ENCODE assay signal across 24 mouse cellular contexts in the genomic region with DNA sequence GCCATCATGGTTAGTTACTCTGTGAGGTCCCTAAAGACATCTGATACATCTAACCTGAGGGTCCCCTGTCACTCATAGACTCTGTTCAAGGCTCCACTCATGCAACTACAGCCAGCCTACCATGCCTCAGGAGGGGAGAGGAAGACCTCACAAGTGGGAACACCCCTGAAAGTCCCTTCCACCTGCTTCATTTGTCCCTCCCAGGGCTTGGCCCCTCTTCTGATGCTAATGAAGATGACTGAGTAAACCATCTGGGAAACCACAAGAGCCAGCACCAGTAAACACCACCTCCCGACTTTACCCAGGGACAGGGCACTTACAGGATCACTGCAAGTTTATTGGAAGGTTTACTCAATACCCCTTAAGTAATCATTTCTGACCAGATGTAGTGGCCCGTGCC.
DNase-seq lines count a peak whose midpoint lies in the region; ATAC-seq lines count a peak whose summit lies in the region.
"Had no signal": no experiment of that assay in that cellular context is flagged by ENCODE, and none has a peak within 500 bp of the region (broad histone marks: within the 10 kb centered on the region; RNA-seq: fewer than 3 reads in every experiment).

No protein-coding gene starts in this region.

- H3K9me3 ChIP-seq in liver, embryonic 11.5 days (ENCODE audit: control insufficient read depth, low read length) = no peaks in the 10 kb centered on the region
- H3K9me3 ChIP-seq in liver, embryonic 12.5 days (replicated peaks) = no peaks in the 10 kb centered on the region
- H3K9me3 ChIP-seq in midbrain, embryonic 15.5 days = no peaks in the 10 kb centered on the region
- no peaks in the 10 kb centered on the region for H3K9me3 ChIP-seq in midbrain, embryonic 13.5 days
- H3K9me3 ChIP-seq: embryonic facial prominence, embryonic 12.5 days; forebrain, embryonic 15.5 days; hindbrain, embryonic 12.5 days; limb, embryonic 15.5 days had no signal

- no peak overlapping the region for H3K27ac ChIP-seq in liver, embryonic 11.5 days (ENCODE audit: low read depth, low read length)
- H3K27ac ChIP-seq in liver, embryonic 12.5 days = no peak overlapping the region
- no peak overlapping the region for H3K27ac ChIP-seq in midbrain, embryonic 15.5 days
- H3K27ac ChIP-seq in midbrain, embryonic 13.5 days = no peak overlapping the region
- H3K27ac ChIP-seq: embryonic facial prominence, embryonic 12.5 days; layer of hippocampus, adult 2 months; limb, embryonic 15.5 days had no signal

- no peak overlapping the region for H3K4me2 ChIP-seq in liver, embryonic 11.5 days
- no peak overlapping the region for H3K4me2 ChIP-seq in liver, embryonic 12.5 days
- H3K4me2 ChIP-seq in midbrain, embryonic 15.5 days = no peak overlapping the region
- H3K4me2 ChIP-seq in midbrain, embryonic 13.5 days (replicated peaks) = no peak overlapping the region
- H3K4me2 ChIP-seq: embryonic facial prominence, embryonic 12.5 days; forebrain, embryonic 15.5 days; hindbrain, embryonic 12.5 days; limb, embryonic 15.5 days had no signal

- H3K4me1 ChIP-seq in liver, embryonic 11.5 days (replicated peaks; ENCODE audit: control insufficient read depth, insufficient read depth, low read length) = no peaks in the 10 kb centered on the region
- H3K4me1 ChIP-seq in liver, embryonic 12.5 days = no peaks in the 10 kb centered on the region
- 0 out of 2 replicates have a peak, but pooled peaks cover 4% of the 10 kb centered on the region for H3K4me1 ChIP-seq in midbrain, embryonic 15.5 days
- H3K4me1 ChIP-seq in midbrain, embryonic 13.5 days (replicated peaks) = peaks cover 15% of the 10 kb centered on the region
- H3K4me1 ChIP-seq: embryonic facial prominence, embryonic 12.5 days had no signal

- H3K4me3 ChIP-seq in liver, embryonic 11.5 days (ENCODE audit: low read depth, low read length) = no peak overlapping the region
- no peak overlapping the region for H3K4me3 ChIP-seq in liver, embryonic 12.5 days
- H3K4me3 ChIP-seq in midbrain, embryonic 15.5 days = no peak overlapping the region
- H3K4me3 ChIP-seq in midbrain, embryonic 13.5 days (replicated peaks) = no peak overlapping the region
- H3K4me3 ChIP-seq: embryonic facial prominence, embryonic 12.5 days; forebrain, embryonic 15.5 days; hindbrain, embryonic 12.5 days; layer of hippocampus, adult 2 months; limb, embryonic 15.5 days had no signal

- H3K9ac ChIP-seq in liver, embryonic 11.5 days (ENCODE audit: low read depth, low read length) = no peak overlapping the region
- H3K9ac ChIP-seq in liver, embryonic 12.5 days = no peak overlapping the region
- H3K9ac ChIP-seq in midbrain, embryonic 15.5 days = no peak overlapping the region
- H3K9ac ChIP-seq in midbrain, embryonic 13.5 days (replicated peaks) = no peak overlapping the region
- H3K9ac ChIP-seq: embryonic facial prominence, embryonic 12.5 days; forebrain, embryonic 15.5 days; hindbrain, embryonic 12.5 days; limb, embryonic 15.5 days had no signal

- WGBS in liver, embryonic 11.5 days = 57% methylated on average over 2 of the region's 2 CpGs
- WGBS in liver, embryonic 12.5 days (ENCODE audit: insufficient replicate concordance) = 50% methylated on average over 2 of the region's 2 CpGs
- WGBS in midbrain, embryonic 15.5 days = 42% methylated on average over 2 of the region's 2 CpGs
- WGBS in midbrain, embryonic 13.5 days = 40% methylated on average over 2 of the region's 2 CpGs

- no peaks in the 10 kb centered on the region for H3K27me3 ChIP-seq in liver, embryonic 11.5 days (replicated peaks; ENCODE audit: control insufficient read depth, insufficient read depth, low read length)
- no peaks in the 10 kb centered on the region for H3K27me3 ChIP-seq in liver, embryonic 12.5 days (replicated peaks)
- H3K27me3 ChIP-seq in midbrain, embryonic 15.5 days (replicated peaks) = no peaks in the 10 kb centered on the region
- no peaks in the 10 kb centered on the region for H3K27me3 ChIP-seq in midbrain, embryonic 13.5 days
- H3K27me3 ChIP-seq: CH12.LX; embryonic facial prominence, embryonic 12.5 days; forebrain, embryonic 15.5 days; hindbrain, embryonic 12.5 days; limb, embryonic 15.5 days; Patski had no signal

- H3K36me3 ChIP-seq in liver, embryonic 11.5 days (ENCODE audit: control insufficient read depth, insufficient read depth, low read length) = no peaks in the 10 kb centered on the region
- H3K36me3 ChIP-seq in liver, embryonic 12.5 days = no peaks in the 10 kb centered on the region
- H3K36me3 ChIP-seq in midbrain, embryonic 15.5 days (replicated peaks) = no peaks in the 10 kb centered on the region
- H3K36me3 ChIP-seq in midbrain, embryonic 13.5 days = peaks cover 10% of the 10 kb centered on the region; the same call in 1 of the 2 replicates
- H3K36me3 ChIP-seq: embryonic facial prominence, embryonic 12.5 days; forebrain, embryonic 15.5 days; hindbrain, embryonic 12.5 days; limb, embryonic 15.5 days had no signal

- peak; percentile 9 for DNase-seq in liver, embryonic 11.5 days (ENCODE audit: low spot score)
- peak; percentile 51 for DNase-seq in R1 (ENCODE audit: low read depth, low spot score)
- DNase-seq in layer of hippocampus, adult 9-11 months = no peak
- no peak for DNase-seq in yolk sac, embryonic 10.5 days (ENCODE audit: low spot score)
- DNase-seq: adrenal gland, postnatal 25 days; cerebellum, adult 11-12 months; cerebellum, adult 9-11 months; embryo, embryonic 11 days; gastrocnemius, postnatal 10 days; heart, postnatal 14 days; kidney, adult 2 months; kidney, postnatal 36 days; left cerebral cortex, postnatal 4 days; lung, postnatal 36 days had no signal

- no peak for ATAC-seq in liver, embryonic 11.5 days (replicated peaks; ENCODE audit: low FRiP score)
- no peak for ATAC-seq in liver, embryonic 12.5 days
- ATAC-seq in midbrain, embryonic 15.5 days (replicated peaks) = 0 out of 2 replicates have a peak, but pooled peaks have one; percentile 3
- ATAC-seq in midbrain, embryonic 13.5 days = no peak
- ATAC-seq: forebrain, embryonic 15.5 days; Patski had no signal

Comparison
In these comparisons a context has a peak if more than half of its experiments do, and no peak if none do; other contexts are left out.
1. DNase-seq: peak in liver, embryonic 11.5 days (single experiment) and R1 (single experiment); none in layer of hippocampus, adult 9-11 months (single experiment) and yolk sac, embryonic 10.5 days (single experiment).